Mouse (Mus musculus) c-Kit-negative CD71-positive TER-119-positive erythroid progenitor cells, embryonic 14.5 days (primary cell): ENCODE data around the gene Olfr1469.
"Not testable (repeated sequence)": the region's sequence is repeated elsewhere in the genome, so short reads cannot be mapped to it uniquely, and the experiment has no call there.

Experiments used
- DNase-seq: peaks from one replicate; pipeline ENCODE4 v3.0.0-alpha.2; 2013; ENCODE audit warnings: low read depth, low spot score

Olfr1469 gene

GRCm38 (mm10) chr19:13407549-13407948, at the start of gene Olfr1469:
Olfr1469 (plus strand) TSS chr19:13407849.
- no peak for DNase-seq

GRCm38 (mm10) chr19:13361936-13362335, 45.7 kb upstream of the Olfr1469 start, which contains the start of gene Olfr1467:
Olfr1467 (plus strand) TSS chr19:13362236.
- DNase-seq: no peak

GRCm38 (mm10) chr19:13443109-13443508, 35.5 kb downstream of the Olfr1469 start, which contains the start of gene Olfr1471:
Olfr1471 (plus strand) TSS chr19:13443409.
- not testable (repeated sequence) for DNase-seq

DNA sequence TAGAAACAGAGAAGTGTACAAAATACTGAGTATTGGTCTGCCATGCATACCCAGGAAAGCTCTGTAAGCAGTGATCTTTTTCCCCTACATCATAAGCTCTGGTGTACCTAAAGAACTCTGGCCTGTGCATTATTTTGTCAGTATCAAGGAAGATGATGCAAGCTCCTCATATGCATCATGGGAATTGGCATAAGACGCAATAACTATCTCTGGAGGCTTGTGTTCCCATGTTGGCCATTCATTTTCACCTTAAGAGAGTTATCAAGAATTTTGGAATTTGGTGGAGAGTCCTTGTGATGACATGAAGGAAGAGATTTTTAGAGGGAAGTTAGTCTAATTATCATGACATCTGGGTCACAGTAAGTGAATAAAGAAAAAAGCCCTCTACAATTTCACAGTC, 48.3 kb downstream of the Olfr1469 start, which contains the start of gene Olfr1472:
TSS of gene Olfr1472 (minus strand) at position 101 of the 400 bp plus-strand sequence.
- no peak for DNase-seq
